Mouse (Mus musculus) embryo, embryonic 9.5 days (tissue): ENCODE results near the gene Gbp2b.
"Not testable (repeated sequence)": the region's sequence is repeated elsewhere in the genome, so short reads cannot be mapped to it uniquely, and the experiment has no call there.

Source experiments
- DNase-seq: peaks from one replicate; pipeline ENCODE4 v3.0.0-alpha.2; 2017; ENCODE audit errors: extremely low spot score

The Gbp2b gene

DNA sequence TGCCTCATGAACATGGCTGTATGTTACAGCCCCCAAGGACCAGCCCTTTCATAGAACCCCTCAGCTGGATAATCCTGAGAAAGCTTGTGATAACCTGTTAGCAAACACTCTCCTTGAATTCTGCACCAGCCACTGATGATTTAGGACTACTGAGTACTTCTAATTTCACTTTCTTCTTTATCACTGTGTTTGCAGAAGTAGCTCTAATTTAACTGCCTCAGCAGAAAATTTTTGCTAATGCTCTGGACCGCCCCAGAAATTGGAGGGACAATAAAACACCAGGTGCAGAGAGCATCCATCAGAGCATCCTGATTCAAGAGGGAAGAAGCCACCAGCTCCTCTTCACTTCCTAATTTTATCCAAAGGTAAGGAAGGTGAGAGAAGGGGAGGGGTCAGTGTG lies at the start of gene Gbp2b:
Gene Gbp2b (plus strand): TSS at position 301 of the 400 bp plus-strand sequence.
- no peak for DNase-seq

DNA sequence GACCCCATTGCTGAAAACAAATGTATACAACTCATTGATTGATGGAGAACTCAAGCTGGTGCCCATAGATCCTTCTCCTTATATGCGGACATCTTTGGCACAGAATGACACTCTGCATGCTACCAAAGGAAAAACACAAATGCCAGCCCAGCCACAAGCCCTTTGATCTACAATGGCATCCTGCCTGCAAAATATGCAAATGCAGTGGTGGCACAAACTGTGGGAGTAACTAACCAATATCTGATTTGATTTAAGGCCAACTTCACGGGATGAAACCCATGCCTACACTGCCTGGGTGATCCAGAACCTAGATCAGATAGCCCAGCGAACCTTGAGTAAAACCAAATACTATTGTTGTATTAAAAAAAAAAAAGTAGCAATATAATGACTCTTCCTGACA lies 48.0 kb upstream of the Gbp2b start:
- no peak for DNase-seq

DNA sequence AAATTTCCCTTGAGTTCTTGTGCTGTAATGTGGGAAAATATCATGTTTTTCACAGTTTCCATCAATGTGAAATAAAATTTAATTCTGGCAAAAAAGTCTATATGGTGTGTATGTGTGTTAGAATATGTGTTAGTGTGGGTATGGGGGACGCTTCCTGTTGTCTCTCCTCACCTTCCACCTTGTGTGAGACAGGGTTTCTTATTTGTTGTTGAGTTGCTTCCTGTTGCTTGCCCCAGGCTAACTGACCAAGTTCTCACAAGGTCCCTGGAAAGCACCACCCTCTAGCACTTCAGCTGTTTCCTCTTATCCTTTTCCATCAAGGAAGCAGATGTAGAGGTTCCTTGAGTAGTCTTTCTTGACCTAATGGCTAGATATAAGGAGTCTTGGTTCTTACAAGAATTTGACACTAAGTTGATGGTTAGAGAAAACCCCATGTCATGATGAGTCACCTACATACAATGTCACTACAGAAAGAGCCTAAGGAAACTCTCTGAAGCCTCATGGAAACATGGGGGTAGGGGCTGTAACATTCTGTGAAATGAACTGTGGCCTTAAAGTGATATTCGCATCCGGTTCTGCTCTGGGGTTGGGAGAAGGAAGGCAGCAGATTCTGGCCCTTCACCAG lies 44.5 kb upstream of the Gbp2b start:
- no peak for DNase-seq

DNA sequence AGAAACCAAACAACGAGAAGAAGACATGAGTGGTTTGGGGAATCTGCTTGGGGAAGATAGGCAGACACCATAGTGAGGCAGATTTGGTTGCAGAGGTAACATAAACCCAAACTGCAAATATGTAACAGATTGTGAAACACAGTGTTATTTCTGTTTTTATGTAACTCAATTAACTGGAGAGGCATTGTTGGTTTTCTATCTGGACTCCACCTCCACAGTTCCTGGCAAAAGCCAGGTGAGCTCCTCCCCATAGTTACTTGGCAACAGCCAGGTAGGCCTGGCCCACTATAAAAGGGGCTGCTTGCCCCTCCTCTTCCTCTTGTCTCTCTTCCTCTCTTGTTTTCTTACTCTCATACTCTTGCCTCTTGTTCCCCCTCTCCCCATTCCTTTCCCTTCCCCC lies 40.0 kb upstream of the Gbp2b start:
- DNase-seq, result no peak

DNA sequence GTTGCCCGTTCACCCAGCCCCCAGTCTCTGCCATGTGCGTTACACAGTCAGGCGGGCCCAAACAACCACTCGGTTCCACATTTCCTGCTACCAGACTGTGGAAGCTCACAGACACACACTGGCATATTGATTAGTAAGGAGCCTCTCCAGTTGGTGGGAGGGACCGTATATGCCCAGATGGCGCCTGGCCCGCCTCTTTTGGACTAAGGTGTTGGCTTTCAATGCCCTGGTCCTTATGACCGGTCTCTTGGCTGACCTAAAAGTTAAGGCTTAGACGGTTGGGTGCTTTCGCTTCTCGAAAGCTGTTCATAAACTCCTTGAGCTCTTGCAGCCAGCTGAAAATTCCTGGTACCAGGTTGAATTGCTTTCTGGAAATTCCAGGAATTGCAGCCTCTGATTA lies 39.0 kb upstream of the Gbp2b start:
- DNase-seq, result no peak

DNA sequence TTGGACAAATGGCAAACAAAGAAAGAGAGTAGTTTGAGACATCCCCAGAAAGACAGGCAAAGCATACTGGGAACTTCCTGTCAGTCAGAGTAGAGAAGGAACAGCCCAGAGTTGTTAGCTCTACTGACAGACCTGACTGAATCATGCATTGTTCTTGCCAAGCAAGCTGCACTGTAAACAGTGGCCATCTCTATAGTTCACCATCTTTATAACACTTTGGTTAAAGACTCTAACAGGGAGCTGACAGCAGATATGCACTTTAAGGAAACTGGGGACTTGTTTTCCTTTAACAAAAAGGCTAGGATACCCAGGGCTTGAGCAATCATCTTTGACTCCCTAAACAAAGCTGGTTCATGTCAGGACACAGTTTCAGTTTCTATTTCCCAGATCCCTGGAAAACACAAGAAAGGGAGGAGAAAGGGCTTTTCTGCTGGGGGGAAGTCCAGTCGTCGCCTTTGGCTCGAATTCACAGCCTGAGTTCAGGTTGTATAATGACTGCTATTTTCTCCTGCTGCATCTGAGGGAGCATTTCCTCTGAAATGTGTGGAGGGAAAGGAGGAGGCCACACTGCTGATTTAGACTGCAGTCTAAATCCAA lies 34.9 kb upstream of the Gbp2b start, which contains the start of gene Gbp3:
Gene Gbp3 (plus strand): TSS at position 395 of the 597 bp plus-strand sequence.
- DNase-seq, result no peak

DNA sequence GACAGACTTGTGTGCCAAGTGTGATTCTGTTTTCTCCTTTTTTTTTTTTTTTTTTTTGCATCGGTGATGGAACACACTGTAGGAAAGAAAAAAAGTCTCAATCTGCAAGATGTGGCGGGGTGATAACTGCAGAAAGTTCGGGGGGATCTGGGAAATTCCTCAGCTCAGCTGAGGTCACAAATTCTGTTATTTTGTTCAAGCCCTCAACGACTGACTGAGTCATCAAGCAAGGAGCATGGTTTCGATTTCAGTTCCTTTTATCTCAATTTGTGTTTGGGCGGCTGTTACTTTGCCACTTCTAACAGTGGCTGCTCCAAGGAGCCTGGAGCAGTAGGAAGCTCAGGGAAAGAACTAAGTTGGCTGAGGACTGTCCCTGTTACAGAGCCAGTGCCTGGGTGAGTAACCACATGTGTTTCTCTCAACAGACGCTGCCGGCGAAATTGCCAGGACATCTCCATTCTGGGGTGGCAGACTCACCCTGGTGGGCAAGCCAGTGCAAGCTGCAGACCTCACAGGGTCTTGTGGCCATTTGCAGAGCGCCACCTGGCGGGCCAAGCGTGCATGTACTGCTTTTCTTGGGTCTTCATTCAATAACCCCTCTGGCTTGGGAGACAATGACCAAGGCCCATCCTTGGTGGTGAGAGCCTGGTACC lies 34.2 kb upstream of the Gbp2b start:
- DNase-seq, result peak; percentile 85

DNA sequence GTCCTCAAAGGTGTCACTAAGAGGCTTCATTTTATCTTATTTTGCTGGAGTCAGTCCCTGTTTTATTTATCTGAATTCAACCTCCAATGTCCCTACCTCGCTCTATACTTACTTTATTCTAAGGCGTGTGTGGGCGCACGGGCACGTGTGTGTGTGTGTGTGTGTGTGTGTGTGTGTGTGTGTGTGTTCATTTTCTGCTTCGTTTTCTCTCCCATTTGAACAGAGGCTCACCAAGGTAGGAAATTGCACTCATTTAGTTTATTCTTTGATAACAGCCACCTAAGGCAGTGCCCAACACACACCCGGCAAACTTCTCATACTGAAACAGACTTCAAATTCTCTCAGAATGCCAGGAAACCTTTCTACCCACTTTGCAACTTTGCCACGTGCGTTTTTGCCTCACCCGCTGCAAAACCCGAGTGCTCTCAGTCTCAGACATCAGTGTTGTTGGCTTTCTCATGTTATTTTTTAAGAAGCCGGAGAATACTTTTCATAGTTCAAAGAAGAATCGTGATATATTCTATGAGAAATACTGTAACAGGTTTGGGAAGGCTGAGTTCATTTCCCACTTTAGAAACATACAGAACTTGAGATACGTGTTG lies 33.5 kb upstream of the Gbp2b start:
- no peak for DNase-seq

DNA sequence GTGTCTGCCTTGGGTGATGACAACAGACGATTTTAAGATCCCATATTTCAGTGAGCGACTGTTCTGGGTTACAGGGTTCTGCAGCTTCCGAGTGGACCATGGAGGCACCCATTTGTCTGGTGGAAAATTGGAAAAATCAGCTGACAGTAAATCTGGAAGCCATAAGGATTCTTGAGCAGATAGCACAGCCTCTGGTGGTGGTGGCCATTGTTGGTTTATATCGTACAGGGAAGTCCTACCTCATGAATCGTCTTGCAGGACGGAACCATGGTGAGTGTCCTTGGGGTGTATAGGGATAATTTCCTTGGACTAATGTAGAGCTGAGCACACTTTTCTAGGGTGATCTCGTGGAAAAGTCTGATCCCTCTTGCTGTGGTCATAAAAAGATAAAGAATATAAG lies 33.0 kb upstream of the Gbp2b start:
- no peak for DNase-seq

DNA sequence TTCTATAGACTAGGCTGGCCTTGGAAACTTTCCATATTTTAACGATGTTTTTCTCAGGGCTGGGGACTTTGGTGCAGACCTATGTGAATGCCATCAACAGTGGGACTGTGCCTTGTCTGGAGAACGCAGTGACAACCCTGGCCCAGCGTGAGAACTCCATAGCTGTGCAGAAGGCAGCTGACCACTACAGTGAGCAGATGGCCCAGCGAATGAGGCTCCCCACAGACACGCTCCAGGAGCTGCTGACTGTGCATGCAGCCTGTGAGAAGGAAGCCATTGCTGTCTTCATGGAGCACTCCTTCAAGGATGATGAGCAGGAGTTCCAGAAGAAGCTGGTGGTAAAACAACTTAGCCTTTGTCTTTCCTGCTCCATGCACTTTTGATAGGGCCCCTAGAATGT lies 27.2 kb upstream of the Gbp2b start:
- not testable (repeated sequence) for DNase-seq

DNA sequence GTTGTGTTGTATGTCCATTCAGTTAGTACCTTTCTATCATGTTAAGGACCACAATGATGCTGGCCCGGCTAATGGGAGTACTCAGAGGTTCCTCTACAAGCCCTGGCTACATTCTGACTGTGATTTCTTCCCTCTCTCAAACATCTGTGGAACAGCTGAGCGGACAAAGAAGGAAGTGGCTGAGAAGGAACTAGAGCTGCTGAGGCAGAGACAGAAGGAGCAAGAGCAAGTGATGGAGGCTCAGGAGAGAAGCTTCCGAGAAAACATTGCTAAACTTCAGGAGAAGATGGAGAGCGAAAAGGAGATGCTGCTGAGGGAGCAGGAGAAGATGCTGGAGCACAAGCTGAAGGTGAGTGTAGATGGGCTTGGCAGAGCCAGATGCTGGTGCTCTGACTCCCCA lies 23.9 kb upstream of the Gbp2b start:
- DNase-seq, result no peak

DNA sequence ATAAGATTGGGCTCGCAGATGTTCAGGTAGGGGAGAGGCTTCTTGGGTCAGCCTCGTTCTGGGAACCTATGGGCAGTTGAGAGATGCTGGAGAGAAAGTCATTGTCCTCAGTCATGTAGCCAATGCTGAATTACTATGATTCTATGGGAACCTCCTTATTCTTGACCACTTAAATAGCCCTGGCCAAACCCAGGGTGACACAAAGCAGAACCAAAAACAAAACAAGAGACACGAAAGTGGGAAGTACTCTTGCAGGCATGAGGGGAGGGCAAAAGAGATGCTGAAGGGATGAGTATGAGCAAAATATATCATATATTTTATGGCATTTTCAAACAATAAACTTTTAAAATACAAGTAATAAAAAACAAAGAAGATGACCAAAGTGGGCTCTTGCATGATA lies 17.5 kb upstream of the Gbp2b start:
- DNase-seq, result no peak

DNA sequence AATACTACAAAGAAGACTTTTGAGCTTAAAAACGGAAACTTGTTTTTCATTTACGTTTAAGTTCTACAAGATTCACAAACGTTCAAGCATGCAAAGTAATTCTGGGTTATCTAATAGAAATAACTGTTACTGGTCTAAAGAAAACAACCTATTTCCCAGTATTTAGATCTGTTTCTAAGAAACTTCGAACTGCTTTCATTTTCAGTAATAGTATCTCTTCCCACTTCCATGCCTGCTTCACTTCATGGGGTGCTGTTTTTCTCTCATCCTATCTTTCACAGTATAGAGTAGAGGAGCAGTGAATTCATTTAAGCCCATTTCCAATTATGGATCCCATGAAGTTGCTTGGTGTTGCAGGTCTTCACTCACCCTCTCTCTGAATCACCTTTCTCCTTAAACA lies 16.3 kb upstream of the Gbp2b start:
- no peak for DNase-seq

DNA sequence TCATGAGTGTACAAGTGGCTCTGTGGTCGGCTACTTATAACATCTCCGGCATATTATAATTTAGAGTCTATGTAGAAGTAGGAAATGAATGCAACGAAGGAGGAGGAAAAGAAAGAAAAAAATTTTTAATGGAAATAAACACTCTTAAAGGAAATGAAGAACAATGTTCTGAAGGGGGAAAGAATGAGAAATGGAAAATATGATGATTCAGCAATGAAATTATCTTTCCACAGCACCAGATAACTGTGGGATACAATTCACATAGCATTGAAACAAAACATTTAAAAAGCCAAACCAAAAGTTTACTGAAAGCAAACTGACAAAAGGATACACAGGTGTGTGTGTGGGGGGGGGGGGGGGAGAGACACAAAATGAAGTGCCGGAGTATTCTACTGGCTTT lies 11.6 kb upstream of the Gbp2b start:
- no peak for DNase-seq

DNA sequence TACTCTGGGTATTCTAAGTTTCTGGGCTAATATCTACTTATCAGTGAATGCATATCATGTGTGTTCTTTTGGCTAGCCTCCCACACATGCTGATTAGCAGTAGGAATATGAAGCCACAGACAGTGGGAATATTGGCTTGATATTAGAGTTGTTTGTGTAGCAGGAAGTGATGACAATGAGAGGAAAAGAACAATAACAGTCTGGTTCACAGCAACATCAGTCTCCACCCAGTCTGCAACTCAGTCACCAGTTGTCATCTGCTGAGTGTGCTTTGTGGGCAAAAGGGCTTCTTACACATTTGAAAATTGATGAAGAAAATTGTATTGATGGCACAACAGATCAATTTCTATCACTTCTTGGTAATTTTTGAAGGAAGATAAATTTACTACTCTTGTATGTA lies 7.3 kb upstream of the Gbp2b start:
- DNase-seq, result no peak

DNA sequence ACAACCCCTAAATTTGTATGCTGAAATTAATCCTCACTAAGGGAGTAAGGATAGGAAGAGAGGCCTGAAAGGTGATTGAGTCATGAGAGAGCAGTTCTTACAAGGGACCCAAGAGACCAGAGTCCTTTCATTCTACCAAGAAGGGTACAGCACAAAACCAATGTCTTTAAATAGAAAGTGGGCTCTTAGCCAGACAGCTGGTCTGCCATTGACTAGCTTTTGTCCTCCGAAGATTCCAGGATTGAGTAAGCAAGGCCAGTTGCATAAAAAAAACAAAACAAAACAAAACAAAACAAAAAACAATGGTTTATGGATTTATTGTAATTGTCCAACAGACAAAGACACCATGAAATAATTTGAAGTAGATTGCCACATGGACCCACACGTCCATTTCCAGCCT lies 5.8 kb upstream of the Gbp2b start:
- no peak for DNase-seq

DNA sequence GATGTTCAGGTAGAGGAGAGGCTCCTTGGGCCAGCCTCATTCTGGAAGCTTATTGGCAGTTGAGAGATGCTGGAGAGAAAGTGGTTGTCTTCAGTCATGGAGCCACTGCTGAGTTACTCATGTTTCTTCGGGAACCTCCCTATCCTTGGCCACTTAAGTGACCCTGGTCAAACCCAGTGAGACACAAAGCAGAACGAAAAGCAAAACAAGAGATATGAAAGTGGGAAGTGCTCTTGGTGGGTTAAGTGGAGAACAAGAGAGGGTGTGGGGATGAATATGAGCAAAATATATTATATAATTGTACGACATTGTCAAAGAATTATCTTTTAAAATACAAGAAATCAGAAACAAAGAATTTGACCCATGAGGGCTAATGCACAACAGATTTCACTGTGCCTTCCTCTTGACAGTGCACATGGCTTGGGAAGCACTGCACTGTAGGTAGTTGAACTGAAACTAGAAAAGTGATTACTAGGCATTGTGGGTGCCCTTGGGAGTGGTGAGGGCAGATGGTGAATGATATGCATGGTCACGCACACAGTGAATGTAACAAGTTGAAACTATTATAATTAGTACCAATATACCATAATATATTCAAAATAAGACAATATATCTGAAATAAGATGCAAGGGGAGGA lies 4.1 kb upstream of the Gbp2b start:
- DNase-seq, result no peak

DNA sequence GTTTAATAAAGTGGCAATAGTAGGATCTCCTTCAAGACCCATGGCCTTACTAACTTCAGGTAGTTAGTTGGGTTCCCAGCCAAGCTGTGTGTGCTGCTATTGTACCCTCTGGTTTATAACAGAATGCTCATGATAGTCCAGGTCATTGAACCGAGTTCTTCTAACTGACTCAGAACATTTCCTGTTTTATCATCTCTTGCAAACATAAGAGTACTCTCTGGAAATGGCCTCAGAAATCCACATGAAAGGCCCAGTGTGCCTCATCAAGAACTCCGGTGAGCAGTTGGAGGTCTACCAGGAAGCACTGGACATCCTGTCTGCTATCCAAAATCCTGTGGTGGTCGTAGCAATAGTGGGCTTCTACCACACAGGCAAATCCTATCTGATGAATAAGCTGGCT lies 3.3 kb downstream of the Gbp2b start:
- DNase-seq, result no peak

DNA sequence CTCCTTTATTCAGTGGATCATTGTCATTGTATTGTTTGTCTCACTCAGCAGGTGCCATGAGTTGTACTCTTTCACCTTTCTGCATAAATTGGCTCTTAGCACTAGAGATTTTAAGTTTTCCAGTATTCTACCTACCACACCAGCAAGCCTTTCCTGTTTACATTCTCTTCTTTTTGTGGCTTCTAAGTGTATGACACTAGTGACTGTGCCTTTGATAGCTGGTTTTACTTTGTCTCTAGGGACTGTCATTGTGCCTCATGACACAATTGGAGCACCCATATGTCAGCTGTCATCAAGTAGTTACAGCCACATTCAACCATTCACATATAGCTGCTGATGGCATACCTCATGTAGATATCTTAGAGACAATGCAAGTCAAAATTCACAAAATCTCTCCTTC lies 7.0 kb downstream of the Gbp2b start:
- DNase-seq, result no peak

DNA sequence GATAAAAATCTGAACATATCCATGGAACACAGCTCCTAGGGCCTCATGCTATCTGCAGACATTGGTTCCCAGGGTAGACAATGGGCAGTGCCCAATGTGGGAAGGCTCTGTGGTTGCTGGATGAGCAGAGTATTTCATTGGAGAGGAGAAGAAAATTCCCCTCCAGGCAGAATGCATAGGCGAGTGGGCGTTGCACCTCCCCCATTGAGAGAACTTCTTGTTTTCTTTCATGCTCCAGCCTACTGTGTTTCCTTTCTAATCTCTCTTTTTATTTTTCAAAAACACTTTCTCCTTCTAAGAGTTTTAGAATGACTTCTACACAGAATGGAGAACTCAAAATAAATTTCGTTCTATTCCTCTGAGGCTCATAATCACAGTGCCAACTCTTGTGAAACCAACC lies 24.0 kb downstream of the Gbp2b start:
- no peak for DNase-seq

DNA sequence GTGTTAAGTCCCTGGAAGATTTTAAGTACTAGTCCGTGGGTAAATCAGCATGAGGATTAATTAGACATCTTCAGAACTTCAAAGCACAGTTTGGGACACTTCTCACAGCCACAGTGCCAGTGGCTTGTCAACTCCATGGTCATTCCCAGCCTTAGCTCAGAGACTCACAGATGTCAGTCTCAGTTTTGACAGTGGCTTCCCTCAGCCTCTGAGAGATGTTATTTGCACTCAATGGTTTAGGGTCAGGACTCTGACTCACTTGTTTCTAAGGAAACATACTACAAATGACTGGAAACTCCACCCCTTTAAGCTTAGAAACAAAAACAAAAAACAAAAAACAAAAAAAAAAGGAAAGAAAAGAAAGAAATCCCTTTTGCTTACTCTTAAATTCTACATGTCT lies 25.0 kb downstream of the Gbp2b start:
- no peak for DNase-seq

DNA sequence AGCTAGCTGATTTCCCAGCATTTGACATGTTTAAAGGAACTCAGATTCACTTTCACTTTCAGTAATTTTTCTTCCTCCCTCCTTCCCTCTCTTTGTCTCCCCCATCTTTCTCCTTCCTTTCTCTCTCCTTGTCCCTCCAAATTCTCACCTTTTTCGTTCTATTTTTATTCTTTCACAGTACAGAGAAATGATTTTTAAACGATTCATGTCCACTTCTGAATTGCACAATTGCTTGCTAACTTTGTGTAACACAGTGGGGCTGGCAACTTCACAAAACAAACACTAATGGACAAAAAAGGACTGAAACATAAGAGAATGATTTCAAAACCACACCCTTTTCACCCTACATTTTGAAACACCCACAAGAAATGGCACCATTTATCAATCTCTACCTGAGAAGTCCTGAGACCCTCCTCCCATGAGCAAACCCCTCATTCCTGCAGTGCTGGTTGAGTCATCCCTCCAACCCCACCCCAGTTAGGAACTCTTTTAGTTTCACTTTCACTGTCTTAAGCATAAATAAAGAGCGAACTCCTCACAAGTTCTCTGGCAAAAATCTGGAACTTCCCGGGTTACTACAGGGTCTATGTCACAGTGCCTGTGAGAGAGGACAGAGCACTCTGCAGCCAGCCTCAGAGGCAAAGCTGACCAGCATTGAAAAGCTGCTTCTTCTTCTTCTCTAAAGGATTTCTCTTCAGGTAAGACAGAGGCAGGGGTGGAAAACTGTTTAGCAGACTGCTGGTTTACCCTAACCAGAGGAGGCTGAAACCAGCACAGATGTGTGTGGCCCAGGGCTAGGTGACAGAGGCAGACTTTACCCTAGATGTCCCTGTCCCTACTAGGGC lies 25.7 kb downstream of the Gbp2b start, which contains the start of gene Gbp2:
Gene Gbp2 (plus strand): TSS at position 492 of the 845 bp plus-strand sequence.
- no peak for DNase-seq
